Mouse (Mus musculus): Measurements from ENCODE around the gene Prdm11. TPM values are rescaled to one million over a fixed set of nuclear protein-coding genes. Genes with fewer than 3 reads are reported as not detected.

Gene Prdm11
- total RNA-seq, 1 experiment from 2014 or later, result 8.0 TPM

DNA sequence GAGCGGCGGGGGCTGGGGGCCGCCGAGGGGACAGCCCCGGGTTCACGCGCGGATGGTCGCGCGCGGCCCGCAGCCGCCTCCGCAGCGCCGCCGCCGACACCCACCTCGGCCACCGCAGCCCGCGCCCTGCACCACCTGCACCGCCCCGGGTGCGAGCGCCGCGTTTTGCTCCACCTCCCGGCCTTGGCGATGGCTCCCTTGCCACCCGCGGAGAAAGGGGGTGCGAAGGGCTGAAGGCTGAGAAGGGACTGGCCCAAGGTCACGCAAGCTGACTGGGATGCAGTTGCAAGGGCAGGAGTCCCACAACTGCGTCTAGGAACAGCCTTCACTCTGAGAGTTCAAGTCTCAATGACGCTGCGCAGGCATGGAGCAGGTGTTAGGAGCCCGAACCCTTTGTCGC, 30.9 kb downstream of the Prdm11 start:
- no peak for ATAC-seq (ENCODE audit: extremely low read depth, insufficient number of reproducible peaks, low FRiP score, poor library complexity, severe bottlenecking)

DNA sequence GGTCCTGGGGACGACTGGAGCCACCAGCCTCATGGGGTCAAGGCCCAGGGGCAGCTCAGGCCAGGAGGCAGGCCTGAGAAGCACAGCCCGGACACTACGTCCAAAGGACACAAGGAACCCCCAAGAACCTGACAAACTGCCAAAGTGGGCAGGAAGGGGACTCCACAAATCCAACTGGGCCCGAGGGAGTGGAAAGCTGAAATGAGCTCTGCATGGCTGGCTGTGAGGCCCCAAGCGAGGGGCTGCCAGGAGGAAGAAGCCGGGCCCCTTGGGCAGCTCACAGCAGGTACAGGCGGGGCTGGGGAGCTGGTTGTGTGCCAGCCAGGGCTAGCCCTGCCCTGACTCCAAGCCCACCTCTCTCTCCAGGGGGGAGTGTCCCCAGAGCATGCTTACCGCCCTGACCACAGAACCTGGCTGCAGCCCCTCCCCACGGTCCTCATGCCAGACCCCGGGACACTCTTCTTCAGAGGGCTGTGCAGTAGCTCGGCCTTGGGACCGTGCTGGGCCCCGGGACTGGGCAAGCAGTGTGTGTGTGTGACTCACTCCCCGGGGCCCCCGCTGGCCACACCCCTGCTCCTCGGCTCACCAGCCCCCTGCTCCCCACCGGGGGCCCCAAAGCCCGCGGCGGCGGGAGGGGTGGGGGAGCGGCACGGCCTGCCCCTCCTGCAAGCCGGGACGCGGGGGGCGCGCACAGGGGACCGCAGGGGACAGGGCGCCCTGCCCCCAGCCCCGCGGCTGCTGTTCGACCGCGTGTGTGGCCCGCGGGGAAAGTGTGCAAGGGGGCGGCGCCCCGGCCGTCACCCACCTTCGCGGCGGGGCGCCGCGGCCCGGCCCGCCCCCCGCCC, 31.7 kb downstream of the Prdm11 start:
- ATAC-seq (ENCODE audit: extremely low read depth, insufficient number of reproducible peaks, low FRiP score, poor library complexity, severe bottlenecking), result no peak

DNA sequence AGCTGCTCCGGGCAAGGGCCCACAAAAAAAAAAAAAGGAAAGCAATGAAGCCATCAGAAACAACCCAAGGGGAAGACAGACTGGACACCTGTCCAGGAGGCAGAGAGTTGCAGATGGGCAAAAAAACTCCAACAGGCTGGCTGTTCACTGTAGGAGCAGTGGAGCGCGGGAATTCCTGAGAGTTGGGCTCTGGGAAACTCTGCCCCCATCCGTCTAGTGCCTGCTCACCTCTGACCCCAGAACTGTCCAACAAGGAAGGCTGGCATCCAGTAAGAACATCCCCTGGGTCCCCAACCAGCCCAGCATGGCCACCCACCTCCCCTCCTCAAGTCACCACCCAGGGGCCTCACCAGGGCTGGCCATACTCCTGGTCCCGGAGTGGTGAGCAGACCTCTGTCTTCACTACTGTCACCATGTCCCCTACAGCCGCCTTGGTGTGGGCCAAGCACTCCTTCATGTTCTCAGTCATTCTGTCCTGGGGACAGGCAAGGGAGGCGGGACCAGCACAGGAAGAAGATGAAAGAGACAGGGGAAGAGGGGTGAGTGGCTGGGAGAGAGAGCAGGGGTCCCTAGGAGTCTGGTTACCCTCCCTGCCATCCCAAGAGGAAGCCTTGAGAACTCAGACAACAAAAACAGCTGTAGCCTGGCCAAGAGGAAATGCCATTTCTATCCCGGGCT, 32.4 kb downstream of the Prdm11 start:
- no peak for ATAC-seq (ENCODE audit: extremely low read depth, insufficient number of reproducible peaks, low FRiP score, poor library complexity, severe bottlenecking)

DNA sequence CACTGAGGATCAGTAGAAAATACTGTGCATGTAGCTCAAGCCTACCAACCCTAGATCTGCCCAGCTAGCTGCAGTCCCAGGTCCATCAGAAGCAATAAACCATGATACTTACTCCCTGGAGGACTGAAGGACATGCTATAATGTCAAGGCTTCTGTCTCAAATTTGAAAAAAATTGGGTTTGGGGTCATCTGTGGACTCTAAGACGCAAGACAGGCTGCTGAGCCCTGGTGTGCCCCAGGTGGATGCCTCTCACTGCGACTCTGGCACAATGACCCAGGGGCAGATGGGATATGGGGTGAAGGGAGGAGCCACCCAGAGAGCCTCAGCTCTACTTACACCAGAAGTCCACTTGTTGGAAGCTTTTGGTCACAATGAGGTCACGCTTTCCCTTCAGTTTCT, 33.0 kb downstream of the Prdm11 start:
- no peak for ATAC-seq (ENCODE audit: extremely low read depth, insufficient number of reproducible peaks, low FRiP score, poor library complexity, severe bottlenecking)

DNA sequence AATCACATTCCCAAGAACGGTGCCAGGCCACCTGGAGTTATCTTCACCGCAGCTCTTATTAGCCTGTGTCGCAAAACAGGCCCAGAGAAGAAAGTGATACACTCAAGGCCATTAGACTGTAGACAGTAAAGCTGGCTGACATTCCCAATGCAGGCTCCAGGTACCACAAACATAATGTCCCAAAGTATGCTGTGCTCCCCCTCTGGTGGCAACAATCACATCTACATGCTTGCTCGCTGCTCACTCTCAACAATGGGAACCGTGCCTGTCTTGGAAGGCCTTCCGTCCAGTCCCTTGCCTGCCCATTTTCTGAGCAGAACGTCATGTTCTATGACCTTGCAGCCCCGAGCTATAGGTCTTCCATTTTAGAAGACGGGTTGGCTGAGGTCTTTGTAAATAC, 34.0 kb downstream of the Prdm11 start:
- no peak for ATAC-seq (ENCODE audit: extremely low read depth, insufficient number of reproducible peaks, low FRiP score, poor library complexity, severe bottlenecking)

DNA sequence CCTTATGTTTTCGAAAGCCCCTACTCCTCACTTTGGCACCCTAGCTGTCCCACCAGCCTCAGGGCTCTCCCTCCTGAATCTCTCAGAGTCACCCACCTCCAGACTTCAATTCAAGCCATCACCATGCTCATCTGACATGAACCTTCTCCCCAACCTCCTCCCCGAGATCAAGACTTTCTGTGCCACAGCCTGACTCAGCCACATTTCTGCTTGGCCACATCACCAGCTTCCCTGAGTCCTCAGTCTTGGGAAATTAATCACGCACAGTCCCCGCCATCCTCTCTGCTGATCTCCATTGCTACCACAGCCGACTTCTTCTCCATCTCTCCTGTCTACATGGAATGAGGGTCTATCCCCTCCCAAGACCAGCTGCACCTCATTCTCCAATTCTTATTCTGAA, 34.5 kb downstream of the Prdm11 start:
- ATAC-seq (ENCODE audit: extremely low read depth, insufficient number of reproducible peaks, low FRiP score, poor library complexity, severe bottlenecking), result no peak

DNA sequence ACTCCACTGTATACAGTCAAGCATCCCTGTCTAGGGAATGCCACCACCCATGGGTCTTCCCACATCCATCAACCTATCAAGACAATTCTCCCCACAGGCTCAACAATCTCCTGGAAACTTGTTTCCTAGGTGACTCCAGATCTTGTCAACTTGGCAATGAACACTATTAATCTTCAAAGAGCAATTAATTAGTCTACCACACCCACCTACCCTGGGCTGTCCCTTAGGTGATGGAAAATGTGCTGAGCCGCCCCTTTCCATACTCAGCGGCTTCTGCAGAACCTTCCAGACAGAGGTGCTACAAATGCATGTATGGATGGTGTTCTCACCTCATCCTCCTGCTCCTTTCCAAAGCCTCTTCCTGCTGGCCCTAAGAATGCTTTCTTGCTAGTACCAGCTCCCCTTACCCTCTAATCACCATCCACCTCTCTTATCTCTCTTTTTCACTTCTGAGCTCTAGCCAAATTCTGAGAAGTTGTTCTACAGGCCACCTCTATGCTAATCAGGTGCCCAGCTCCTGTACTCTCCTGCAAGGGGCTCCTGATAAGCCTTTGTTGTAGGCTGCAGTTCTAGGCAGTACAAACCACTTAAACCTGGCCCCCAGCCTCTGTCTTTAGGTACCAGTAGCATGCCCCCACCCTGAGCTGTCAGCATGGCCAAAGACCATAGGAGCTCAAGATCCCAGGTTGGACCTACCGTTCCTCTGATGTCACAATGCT, 37.8 kb downstream of the Prdm11 start:
- no peak for ATAC-seq (ENCODE audit: extremely low read depth, insufficient number of reproducible peaks, low FRiP score, poor library complexity, severe bottlenecking)

DNA sequence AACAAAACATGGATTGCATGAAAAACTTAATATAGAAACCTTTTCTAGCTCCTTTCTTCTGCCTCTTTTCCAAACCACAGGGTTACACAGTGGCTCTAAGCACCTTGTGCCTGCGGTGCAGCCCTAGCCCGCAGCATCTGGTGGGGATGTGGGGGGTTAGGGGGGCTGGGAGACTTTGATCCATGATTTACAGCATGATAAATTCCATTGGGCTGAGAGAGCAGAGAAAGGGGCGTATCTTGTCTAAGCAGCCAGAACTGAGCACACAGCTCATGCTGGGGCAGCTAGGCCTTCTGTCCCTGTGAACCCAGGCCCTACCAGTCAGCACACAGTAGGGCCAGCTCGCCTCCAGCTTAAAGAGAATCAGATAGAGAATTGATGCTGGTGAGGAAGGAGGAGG, 40.9 kb downstream of the Prdm11 start:
- ATAC-seq (ENCODE audit: extremely low read depth, insufficient number of reproducible peaks, low FRiP score, poor library complexity, severe bottlenecking), result no peak

DNA sequence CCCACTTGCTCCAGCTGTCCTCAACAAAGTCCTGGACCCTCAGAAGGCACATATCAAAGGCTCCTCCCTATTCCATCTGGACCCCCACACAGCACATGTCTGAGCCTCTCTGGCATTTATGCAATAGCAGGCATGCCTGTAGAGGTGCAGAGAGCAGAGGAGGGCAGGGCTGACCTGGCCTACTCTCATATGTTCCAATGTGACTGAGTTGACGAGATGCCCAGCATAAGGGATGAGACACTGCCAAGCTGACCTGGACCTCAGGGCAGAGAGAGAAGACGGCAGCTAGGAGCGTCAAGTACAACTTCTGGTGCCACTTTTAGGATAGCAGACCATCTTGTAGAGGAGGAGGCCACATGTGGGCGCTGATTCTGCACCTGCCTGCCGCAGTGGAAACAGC, 54.0 kb downstream of the Prdm11 start:
- ATAC-seq (ENCODE audit: extremely low read depth, insufficient number of reproducible peaks, low FRiP score, poor library complexity, severe bottlenecking), result no peak

DNA sequence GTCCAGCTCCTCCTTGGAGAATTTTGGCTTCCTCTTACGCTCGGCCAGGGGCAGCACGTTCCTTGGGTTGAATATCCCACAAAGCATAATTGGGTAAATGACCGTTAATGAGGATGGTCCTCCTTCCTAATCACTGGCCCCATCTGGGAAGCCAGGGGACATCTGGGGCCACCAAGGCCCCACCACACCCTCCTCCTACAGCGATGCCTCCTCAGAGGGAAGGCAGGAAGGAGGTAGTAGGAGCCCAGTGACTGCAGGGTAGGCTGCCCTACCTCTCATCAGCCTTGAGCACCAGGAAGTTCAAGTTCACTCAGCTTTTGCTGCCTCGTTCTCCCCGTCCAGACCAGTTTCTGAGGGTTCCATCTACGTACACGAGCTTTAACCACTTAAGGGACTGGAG, 56.4 kb downstream of the Prdm11 start:
- ATAC-seq (ENCODE audit: extremely low read depth, insufficient number of reproducible peaks, low FRiP score, poor library complexity, severe bottlenecking), result no peak

DNA sequence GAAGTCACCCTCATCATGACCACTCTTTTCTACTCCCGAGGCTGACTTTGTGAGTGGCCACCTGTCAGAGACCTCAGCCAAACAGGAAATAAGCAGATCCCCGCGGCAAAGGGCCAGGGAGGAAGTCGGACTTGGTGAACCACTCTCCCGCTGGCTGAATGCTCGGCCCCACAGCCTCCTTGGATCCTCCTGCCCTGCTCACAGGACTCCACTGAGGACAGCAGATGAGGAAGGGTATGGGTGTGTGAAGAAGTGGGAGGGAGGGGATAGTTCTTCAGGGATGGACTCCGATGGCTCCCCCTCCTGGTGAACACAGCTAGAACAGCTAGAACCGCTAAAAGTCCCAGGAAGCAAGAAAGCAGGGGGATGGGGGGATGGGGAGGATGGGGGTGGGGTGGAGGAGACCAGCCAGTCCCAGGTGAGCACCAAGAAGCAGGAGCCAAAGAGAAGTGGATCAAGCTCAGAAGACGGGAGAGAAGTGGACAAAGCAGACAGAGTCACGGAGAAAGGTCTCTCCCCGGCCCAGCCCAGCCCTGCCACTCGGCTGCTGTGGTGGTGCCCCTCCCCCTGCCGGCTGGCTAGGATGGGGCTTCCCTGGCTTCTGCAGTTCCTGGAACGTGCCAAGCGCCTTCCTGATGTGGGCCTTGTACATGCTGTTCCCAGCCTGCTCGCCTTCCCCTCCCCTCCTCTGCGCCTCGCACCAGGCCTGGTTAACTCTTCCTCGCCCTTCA, 57.9 kb downstream of the Prdm11 start:
- ATAC-seq (ENCODE audit: extremely low read depth, insufficient number of reproducible peaks, low FRiP score, poor library complexity, severe bottlenecking), result no peak

DNA sequence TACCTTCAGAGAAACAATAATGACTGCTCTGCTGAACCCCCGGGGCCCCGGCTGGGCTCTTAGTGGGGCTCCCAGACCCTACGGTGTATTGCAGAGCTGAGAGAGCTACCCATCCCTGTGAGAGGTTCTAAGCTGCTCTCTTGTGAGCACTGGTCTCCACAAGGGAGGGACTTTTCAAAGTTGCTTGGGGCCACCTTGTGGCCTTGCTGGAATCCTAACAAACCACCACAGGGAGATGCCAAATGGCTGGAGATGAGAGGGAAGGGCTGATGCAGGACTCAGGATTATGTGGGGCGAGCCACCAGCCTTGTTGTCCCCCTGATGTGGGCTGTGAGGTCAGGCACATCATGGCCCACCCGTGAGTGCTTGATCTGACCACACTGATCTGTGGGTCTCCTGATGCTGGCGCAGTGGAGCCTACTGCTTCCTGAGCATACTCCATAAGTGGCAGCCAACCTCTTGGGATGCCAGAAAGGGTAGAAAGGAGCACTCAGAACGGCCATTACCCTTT, 58.8 kb downstream of the Prdm11 start:
- ATAC-seq (ENCODE audit: extremely low read depth, insufficient number of reproducible peaks, low FRiP score, poor library complexity, severe bottlenecking), result no peak

DNA sequence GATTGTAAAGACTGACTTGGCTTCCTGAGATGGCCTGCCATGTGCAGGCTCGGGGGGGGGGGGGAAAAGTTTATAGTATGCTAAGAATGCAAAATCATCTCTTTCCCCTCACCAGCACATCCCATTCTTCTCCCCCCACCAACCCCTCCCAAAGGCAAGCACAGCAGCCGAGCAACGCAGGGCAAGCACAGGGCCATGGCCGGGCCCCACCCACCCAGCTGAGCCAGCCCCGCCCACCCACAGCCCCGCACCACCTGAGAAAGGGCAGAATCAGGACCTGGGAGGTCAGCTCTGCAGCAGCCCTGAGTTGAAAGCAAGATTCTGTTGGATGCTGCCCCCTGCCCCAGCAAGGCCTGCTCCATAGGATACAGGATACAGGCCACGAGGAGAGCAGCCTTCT, 60.4 kb downstream of the Prdm11 start:
- ATAC-seq (ENCODE audit: extremely low read depth, insufficient number of reproducible peaks, low FRiP score, poor library complexity, severe bottlenecking), result no peak

DNA sequence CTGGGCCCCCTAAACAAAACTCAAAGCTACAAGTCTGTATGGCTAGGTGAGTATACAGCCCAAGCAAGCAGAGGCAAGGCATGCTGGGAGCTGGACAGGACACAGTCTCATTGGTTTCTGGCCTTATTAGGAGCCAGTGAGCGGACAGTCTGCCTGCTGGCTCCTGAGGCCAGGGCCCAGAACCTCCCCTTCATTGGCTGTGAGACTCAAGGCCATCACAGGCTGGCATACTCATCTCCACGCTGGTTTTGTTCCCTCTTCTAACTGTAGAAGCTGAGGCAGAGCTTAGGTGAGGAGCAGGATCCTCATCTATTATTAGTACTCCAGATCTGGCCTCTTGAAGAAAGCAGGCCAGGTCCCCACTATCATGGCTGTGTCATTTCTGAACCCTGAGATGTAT, 60.8 kb downstream of the Prdm11 start:
- no peak for ATAC-seq (ENCODE audit: extremely low read depth, insufficient number of reproducible peaks, low FRiP score, poor library complexity, severe bottlenecking)

DNA sequence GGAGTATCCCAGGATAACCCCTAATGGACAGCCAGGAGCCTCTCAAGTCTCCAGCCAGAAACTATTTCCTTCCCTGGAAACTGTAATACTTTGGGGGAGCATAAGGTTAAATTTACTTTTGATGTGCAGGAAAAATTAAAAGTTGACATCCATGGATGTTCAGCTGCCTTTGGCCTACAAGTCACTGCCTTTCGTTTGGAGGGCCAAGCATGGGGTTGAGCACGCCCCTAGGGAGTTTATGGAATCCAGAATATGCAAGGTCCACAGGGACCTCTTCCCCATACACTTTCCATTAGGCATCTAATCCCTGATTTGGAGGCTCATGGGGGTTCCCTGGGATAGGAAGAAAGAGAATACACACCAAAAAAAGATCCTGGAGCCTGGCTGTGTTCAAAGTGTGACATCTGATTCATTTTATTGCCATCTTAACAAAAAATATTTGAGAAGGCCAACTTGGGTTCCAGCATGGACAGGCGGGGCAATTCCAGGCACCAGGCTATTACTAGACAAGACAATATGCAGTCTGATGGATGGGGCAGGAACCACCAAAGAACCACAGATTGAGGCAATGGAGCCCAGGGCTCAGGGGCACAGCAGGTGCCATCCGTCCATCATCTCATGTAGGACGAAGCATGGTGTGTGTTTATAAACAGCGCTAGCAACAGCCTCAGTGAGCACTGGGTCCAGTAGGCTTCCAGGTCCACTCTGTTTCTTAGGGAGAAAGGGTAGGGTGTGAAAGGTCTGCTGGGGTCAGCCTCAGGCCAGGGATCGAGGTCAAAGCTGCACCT, 61.5 kb downstream of the Prdm11 start:
- ATAC-seq (ENCODE audit: extremely low read depth, insufficient number of reproducible peaks, low FRiP score, poor library complexity, severe bottlenecking), result no peak

DNA sequence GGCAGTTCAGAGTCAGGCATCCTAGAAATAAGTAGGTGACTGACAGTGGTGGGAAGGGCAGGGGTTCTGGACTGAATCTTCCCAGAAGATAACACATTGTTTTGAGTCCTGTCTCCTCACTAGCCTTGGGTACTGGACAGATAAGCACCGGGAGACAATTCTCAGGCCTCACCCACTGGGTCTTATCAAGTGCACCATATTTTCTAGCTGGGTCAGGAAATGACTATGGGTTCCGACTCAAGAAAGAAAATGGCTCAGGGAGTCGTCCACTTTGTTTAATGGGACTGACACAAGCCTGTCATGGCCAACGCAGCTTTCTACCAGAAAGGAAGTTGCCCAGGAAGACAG, 62.7 kb downstream of the Prdm11 start:
- no peak for ATAC-seq (ENCODE audit: extremely low read depth, insufficient number of reproducible peaks, low FRiP score, poor library complexity, severe bottlenecking)

DNA sequence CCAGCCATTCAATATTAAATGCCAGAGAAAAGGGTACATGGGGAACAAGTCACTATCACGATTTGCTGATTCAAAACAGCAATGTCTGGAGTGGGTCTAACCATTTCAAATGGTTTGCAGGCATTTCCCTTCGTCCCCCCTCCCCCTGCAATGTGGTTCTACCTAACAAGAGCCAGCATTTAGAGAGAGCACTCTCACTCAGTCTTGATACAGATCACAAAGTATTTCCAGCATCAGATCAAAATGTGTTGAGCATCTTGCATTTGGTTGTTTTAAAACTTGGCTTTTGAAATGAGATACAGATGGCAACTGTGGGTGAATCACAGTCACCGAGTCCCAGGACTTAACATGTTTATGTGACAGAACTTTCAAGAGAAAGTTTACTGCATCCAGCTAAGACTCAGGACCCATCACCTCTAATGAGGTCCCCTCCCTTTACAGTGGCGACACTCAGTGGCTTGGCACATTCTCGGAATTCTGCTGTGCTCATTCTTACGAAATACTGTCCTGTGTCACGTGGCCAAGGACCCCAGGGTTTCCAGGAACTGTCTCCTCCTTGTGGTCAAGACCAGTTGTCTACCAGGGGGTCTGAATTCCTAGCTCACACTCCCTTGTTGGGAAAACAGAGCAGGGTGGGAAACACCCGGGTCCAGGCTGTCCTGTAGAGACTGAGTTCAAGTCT, 63.2 kb downstream of the Prdm11 start:
- no peak for ATAC-seq (ENCODE audit: extremely low read depth, insufficient number of reproducible peaks, low FRiP score, poor library complexity, severe bottlenecking)

DNA sequence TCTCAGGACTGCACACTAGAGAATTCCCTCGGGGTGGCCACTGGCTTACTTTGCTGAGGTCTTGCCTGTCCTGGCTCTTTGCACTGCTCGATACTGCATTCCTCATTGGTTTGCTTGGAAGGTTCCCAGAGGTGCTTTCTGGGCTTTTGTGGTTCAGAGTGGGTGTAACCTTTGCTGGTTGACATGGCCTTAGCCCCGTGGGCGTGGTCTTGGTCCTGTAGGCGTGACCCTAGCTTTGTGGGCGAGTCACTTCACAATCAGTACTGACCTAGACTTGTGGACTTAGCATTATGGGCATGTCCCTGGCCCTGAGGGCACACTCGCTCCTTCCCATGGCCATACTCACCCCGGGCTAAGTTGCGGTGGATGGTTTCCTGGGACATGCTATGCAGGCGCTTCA, 65.8 kb downstream of the Prdm11 start:
- ATAC-seq (ENCODE audit: extremely low read depth, insufficient number of reproducible peaks, low FRiP score, poor library complexity, severe bottlenecking), result no peak
